Mouse (Mus musculus) ES-Bruce4 (cell line): ENCODE results near the gene Man1c1. TPM values are rescaled to one million over a fixed set of nuclear protein-coding genes. Genes with fewer than 3 reads are reported as not detected.

ENCODE experiments used
- H3K27ac ChIP-seq: 2 replicates; pipeline ENCODE4 v1.5.1; 2012; ENCODE audit warnings: low read length, inconsistent platforms; ENCODE audit not compliant: insufficient read depth
- H3K27me3 ChIP-seq: 2 replicates; pipeline ENCODE4 v1.6.1; 2012; ENCODE audit warnings: mild to moderate bottlenecking, low read length, inconsistent platforms; ENCODE audit not compliant: control insufficient read depth, poor library complexity, insufficient read depth, severe bottlenecking
- H3K36me3 ChIP-seq: 2 replicates; pipeline ENCODE4 v1.6.1; 2012; ENCODE audit warnings: inconsistent platforms, mild to moderate bottlenecking, low read length, moderate library complexity; ENCODE audit not compliant: control insufficient read depth, poor library complexity, insufficient read depth, severe bottlenecking
- H3K4me1 ChIP-seq: one replicate; pipeline ENCODE4 v1.8.1; 2011; ENCODE audit warnings: low read length; ENCODE audit not compliant: control insufficient read depth, insufficient read depth
- H3K4me3 ChIP-seq: 2 replicates; pipeline ENCODE4 v1.5.1; 2011; ENCODE audit warnings: low read depth, mild to moderate bottlenecking, low read length
- H3K9ac ChIP-seq: 2 replicates; pipeline ENCODE4 v1.6.1; 2012; ENCODE audit warnings: low read depth, mild to moderate bottlenecking, inconsistent platforms; ENCODE audit not compliant: poor library complexity, severe bottlenecking
- H3K9me3 ChIP-seq: replicated peaks from 2 replicates; pipeline ENCODE4 v1.6.1; 2012; ENCODE audit warnings: mild to moderate bottlenecking, low read length, inconsistent platforms; ENCODE audit not compliant: control insufficient read depth, poor library complexity, insufficient read depth, severe bottlenecking
- CTCF ChIP-seq: IDR thresholded peaks from one replicate; pipeline ENCODE4 v1.8.1; 2011; ENCODE audit warnings: low read depth, low read length
- EP300 ChIP-seq: IDR thresholded peaks from 2 replicates; pipeline ENCODE4 v1.6.1; 2011; ENCODE audit warnings: low read depth, low read length; ENCODE audit not compliant: insufficient read depth
- POLR2A ChIP-seq: IDR thresholded peaks from one replicate; pipeline ENCODE4 v1.8.1; 2011; ENCODE audit warnings: low read length; ENCODE audit not compliant: insufficient read depth
- polyA plus RNA-seq: library from polyadenylated mRNA; stranded (reverse); fragments of >200 nt; gene quantifications from 2 replicates; pipeline ENCODE4 v1.2.4, GENCODE M21; 2011; ENCODE audit warnings: low read depth; ENCODE audit not compliant: missing spikeins, insufficient read depth, insufficient read length

Man1c1 gene
- polyA plus RNA-seq, 1 experiment, result 7.1 TPM

GRCm38 (mm10) chr4:134620246-134620645, 83.8 kb downstream of the Man1c1 start:
- Histone ChIP-seq H3K4me3 (no peak overlapping the region), H3K9me3 (no peaks in the 10 kb centered on the region), H3K27me3 (no peaks in the 10 kb centered on the region), H3K27ac (no peak overlapping the region), H3K36me3 (no peaks in the 10 kb centered on the region), H3K9ac (no peak overlapping the region), H3K4me1 (no peaks in the 10 kb centered on the region)
- TF ChIP-seq EP300 (no peak), CTCF (no peak), POLR2A (no peak)

GRCm38 (mm10) chr4:134619489-134619870, 84.6 kb downstream of the Man1c1 start:
- no peak for TF ChIP-seq CTCF
- TF ChIP-seq POLR2A, result no peak
- TF ChIP-seq EP300, result no peak
- Histone ChIP-seq H3K9ac (no peak overlapping the region), H3K27ac (no peak overlapping the region), H3K4me3 (no peak overlapping the region), H3K4me1 (no peaks in the 10 kb centered on the region), H3K27me3 (no peaks in the 10 kb centered on the region), H3K9me3 (no peaks in the 10 kb centered on the region), H3K36me3 (no peaks in the 10 kb centered on the region)

GRCm38 (mm10) chr4:134618810-134619488, 85.1 kb downstream of the Man1c1 start:
- TF ChIP-seq CTCF, result no peak
- TF ChIP-seq EP300, result no peak
- no peak for TF ChIP-seq POLR2A
- no peak overlapping the region for H3K4me3 ChIP-seq
- no peaks in the 10 kb centered on the region for H3K36me3 ChIP-seq
- H3K27me3 ChIP-seq, result no peaks in the 10 kb centered on the region
- no peaks in the 10 kb centered on the region for H3K4me1 ChIP-seq
- H3K9ac ChIP-seq, result no peak overlapping the region
- no peaks in the 10 kb centered on the region for H3K9me3 ChIP-seq
- H3K27ac ChIP-seq, result no peak overlapping the region

GRCm38 (mm10) chr4:134617779-134618178, 86.3 kb downstream of the Man1c1 start:
- H3K9me3 ChIP-seq, result no peaks in the 10 kb centered on the region
- H3K9ac ChIP-seq, result no peak overlapping the region
- no peak overlapping the region for H3K4me3 ChIP-seq
- no peak for TF ChIP-seq EP300
- no peak for TF ChIP-seq CTCF
- TF ChIP-seq POLR2A, result no peak
- H3K36me3 ChIP-seq, result no peaks in the 10 kb centered on the region
- H3K4me1 ChIP-seq, result no peaks in the 10 kb centered on the region
- no peaks in the 10 kb centered on the region for H3K27me3 ChIP-seq
- H3K27ac ChIP-seq, result no peak overlapping the region

GRCm38 (mm10) chr4:134615929-134616625, 88.0 kb downstream of the Man1c1 start:
- TF ChIP-seq EP300, result no peak
- Histone ChIP-seq H3K9me3 (no peaks in the 10 kb centered on the region), H3K4me3 (no peak overlapping the region), H3K27me3 (no peaks in the 10 kb centered on the region), H3K36me3 (no peaks in the 10 kb centered on the region), H3K9ac (no peak overlapping the region), H3K4me1 (no peaks in the 10 kb centered on the region), H3K27ac (no peak overlapping the region)

- H3K27ac ChIP-seq, result no peak overlapping the region
- H3K4me3 ChIP-seq, result no peak overlapping the region
- H3K9ac ChIP-seq, result no peak overlapping the region
- H3K36me3 ChIP-seq, result no peaks in the 10 kb centered on the region
- H3K9me3 ChIP-seq, result no peaks in the 10 kb centered on the region
- H3K4me1 ChIP-seq, result no peaks in the 10 kb centered on the region
- H3K27me3 ChIP-seq, result no peaks in the 10 kb centered on the region
- no peak for TF ChIP-seq POLR2A
- peak; percentile 29 for TF ChIP-seq CTCF
- TF ChIP-seq EP300, result no peak
Observed at GRCm38 (mm10) chr4:134612070-134612667, 91.9 kb downstream of the Man1c1 start.
